Mouse (Mus musculus) c-Kit-positive CD71-positive TER-119-negative erythroid progenitor cells, embryonic 14.5 days (primary cell): ENCODE measurements around the gene Dvl2.
A peak's percentile ranks its signal among the peaks of the same experiment; 100 is the strongest.

ENCODE experiments used
- DNase-seq: peaks from one replicate; pipeline ENCODE4 v3.0.0-alpha.2; 2013; ENCODE audit warnings: low read depth

The Dvl2 gene

GRCm38 (mm10) chr11:70028401-70029129 lies 28.2 kb downstream of the Dvl2 start:
- DNase-seq: no peak

GRCm38 (mm10) chr11:70029130-70029801 lies 28.9 kb downstream of the Dvl2 start:
- DNase-seq: peak; percentile 30

DNA sequence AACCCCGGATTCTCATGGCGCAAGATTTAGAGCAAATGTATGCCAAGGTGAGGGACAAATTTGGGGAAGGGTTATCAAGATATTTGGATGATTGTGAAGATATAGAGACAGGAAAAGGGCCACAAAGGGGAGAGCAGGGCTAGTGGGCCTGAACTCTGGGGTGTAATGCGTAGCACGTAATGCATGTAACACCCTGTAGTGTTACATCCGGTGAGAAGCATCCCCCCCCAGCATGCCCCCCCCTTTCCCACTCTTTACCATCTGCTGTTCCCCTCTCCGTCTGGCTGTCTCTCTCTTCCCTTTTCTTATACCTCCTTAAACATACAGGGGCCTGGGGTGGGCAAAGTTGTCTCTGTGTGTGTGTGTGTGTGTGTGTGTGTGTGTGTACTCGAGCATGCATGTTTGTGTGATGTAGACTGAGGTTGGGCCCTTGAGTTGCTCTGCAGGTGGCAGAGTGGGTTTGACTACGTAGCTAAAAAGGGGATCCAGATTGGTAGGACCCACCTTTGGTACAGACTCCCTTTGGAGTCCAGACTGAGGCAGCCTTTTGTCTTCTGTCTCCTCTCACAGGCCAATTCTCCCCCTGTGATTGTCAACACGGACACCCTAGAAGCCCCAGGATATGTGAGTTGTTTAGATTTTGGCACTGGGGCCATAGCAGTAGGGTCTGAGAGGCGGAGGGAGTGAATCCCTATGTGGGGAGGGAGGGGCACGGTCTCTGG lies 29.6 kb downstream of the Dvl2 start:
- DNase-seq: no peak

- no peak for DNase-seq
Measured at GRCm38 (mm10) chr11:70030651-70031320, 30.4 kb downstream of the Dvl2 start.

GRCm38 (mm10) chr11:70031321-70031670 lies 30.9 kb downstream of the Dvl2 start:
- no peak for DNase-seq

- no peak for DNase-seq
Measured at GRCm38 (mm10) chr11:70038174-70038573, 37.8 kb downstream of the Dvl2 start.

DNA sequence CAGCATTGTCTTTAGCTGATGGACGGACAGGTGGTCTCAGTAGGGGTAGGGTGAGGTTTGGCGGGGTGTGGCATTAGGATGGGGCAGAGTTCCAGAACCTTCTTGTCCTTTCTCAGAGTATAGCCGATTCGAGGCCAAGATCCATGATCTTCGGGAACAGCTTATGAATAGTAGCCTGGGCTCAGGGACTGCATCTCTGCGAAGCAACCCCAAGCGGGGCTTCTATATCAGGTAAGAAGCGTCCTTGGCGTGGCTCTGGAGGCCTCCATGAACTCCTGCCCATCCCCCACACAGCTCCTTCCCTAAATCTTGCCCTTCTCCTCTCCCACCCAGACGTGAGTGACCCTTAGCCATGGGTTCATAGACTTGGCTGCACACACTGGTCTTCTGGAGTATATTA lies 39.2 kb downstream of the Dvl2 start:
- DNase-seq: no peak

DNA sequence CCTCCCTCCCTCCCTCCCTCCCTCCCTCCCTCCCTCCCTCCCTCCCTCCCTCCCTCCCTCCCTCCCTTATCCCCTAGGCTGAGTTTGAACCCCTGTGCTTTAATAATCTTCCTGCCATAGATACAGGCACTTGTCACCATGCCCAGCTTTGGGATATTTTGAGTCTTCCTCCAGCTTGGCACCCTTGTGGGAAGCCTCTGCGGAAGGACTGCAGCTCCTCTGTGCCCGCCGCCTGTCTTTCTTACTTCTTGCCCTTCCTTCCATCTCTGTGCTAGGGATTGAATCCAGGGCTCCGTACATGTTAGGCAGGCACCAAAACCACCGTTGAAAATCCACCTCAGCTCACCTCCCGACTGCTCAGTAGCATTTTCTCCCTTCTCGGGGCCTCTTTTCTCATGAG lies 39.8 kb downstream of the Dvl2 start:
- no peak for DNase-seq

- DNase-seq: no peak
Measured at GRCm38 (mm10) chr11:70042309-70043085, 42.1 kb downstream of the Dvl2 start.

DNA sequence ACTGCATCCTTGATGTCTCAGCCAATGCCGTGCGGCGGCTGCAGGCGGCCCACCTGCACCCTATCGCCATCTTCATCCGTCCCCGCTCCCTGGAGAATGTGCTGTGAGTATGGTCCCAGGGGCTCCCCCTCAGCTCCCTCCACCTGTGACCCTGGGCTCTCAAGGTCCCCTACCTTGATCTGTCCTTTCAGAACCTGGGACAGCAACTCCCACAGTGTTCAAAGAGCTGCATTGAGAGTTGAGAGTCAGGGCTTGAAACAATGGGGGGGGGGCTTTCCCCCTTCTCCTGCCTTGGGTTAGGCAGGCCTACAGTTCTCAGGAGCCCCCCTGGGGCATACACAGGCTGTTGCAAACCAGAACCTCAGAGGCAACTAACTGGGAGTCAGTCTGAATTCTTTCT lies 43.3 kb downstream of the Dvl2 start:
- DNase-seq: no peak

DNA sequence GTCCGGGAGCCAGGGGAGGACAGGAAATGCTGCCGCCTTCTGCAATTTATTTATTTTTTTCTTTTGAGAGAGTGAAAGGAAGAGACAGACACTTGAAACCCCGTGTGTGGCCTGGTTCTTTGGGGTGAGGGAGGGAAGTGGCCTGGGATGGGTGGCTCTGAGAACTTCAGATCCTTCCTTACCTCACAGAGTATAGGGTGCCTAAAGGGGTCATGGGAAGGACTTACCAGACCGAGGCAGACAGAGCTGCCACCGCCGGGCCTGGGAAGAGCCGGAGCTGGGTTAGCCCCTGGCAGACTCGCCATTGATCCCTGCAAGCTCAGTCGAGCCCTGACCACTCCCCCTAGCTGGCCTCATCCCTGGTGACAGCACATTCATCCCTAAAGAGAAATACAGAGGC lies 45.0 kb downstream of the Dvl2 start:
- no peak for DNase-seq

- DNase-seq: no peak
Measured at GRCm38 (mm10) chr11:70049366-70049765, 49.0 kb downstream of the Dvl2 start.

DNA sequence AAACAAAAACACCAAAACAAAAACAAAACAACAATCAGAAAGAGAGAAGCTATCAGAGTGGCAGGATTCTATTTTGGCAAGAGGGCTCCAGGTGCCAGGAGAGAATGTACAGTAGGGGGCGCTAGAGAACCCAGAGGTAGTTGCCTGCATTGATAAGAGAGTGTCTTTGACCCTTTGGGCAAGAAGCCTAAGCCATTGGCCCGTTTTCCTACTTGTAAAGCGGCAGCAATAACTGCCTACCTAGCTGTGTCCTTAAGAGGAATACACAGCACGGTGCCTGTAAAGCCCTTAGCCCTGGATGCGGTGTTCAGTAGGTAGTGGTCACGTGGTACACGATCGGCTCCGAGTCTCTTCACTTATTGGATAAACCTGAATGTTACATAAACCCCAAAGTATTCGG lies 49.4 kb downstream of the Dvl2 start:
- DNase-seq: peak; percentile 14

- DNase-seq: no peak
Measured at GRCm38 (mm10) chr11:70053156-70053555, 52.8 kb downstream of the Dvl2 start.

DNA sequence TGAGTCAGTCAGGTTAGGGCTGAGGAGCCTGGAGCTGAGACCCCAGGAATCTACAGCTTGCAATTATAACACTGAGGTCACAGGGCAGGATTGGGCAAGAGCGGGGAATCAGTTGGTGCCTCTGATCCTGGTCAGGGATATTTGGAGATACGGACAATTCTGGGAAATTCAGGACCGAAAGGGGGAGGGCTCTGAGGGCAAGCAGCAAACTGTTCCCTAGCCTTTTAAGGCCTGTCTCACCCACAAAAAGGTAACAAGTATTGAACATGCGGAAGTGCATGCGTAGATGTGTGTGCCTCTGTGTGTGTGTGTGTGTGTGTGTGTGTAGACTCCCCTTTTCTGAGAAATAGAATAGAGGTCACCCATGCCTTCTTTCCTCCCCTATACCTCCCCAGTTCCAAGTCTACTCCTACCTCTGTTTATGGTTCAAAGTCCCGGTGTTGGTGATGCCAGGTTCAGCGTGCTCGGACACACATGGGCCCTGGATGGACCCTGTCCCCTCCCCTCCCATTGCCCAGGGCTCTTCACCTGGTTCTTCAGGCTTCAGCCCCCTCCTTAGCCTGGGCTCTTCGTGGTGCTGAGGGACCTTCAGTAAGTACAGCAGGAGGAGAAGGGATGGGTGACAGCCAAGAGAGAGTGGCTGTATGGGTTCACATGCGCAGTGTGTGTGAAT lies 53.6 kb downstream of the Dvl2 start, which contains the start of gene Asgr1:
Gene Asgr1, plus strand, starts transcription at position 188 of the 673 bp plus-strand sequence.
- no peak for DNase-seq

DNA sequence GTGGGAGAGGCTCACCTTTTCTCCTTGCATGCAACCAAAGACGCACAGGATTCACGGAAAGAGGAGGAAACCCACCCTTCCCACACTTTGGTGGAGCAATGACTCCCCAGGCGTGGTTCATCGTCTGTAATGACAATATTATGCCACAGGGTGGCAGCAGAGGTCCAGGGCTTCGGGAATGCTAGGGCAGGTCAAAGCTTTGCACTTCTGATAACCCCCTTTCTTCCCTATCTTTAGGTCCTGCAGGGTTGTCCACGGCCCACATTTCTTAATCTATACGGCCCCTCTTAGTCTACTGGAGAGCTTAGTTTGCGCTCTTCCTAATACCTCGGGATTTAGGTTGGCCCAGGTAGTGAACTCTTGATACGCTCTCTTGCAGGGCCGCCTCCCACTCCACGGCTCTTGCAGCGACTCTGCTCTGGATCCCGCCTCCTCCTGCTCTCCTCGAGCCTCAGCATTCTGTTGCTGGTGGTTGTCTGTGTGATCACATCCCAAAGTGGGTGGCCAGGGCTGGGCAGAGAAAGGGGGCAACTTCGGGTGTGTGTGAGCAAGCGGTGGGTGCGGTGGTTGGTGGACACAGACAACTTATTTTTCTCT lies 55.3 kb downstream of the Dvl2 start:
- peak; percentile 59 for DNase-seq

GRCm38 (mm10) chr11:70057805-70058204 lies 57.4 kb downstream of the Dvl2 start:
- DNase-seq: no peak

GRCm38 (mm10) chr11:70059930-70060329 lies 59.5 kb downstream of the Dvl2 start:
- no peak for DNase-seq
